8 mouse cellular contexts compared by ENCODE assay signal in the genomic region with DNA sequence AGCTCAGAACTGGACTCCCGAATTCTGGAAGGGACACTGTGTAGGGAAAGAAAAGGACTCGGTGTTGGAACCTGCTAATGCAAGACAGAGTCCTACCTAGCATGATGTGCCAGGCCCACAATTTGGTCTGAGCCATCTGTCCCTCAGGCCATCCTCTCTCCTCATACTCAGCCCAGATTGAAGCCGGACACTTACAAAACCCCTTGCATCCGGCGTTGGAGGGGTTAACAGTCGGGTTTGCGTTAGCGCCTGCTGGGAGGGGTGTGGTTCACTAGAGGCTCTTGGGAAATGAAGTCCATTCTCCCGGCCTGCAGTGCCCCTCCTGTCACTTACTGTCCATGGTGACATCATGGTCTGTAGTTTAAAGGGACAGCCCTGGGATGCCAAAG. TPM values are rescaled to one million over a fixed set of nuclear protein-coding genes. Genes with fewer than 3 reads are reported as not detected.
DNase-seq lines count a peak whose midpoint lies in the region; ATAC-seq and TF ChIP-seq lines count a peak whose summit lies in the region.

No protein-coding gene starts in this region.

- H3K27me3 ChIP-seq in forebrain, embryonic 16.5 days (replicated peaks; ENCODE audit: control insufficient read depth, insufficient read depth, low read length) = no peaks in the 10 kb centered on the region
- no peaks in the 10 kb centered on the region for H3K27me3 ChIP-seq in lung, embryonic 14.5 days (ENCODE audit: insufficient read depth, low read length)
- H3K27me3 ChIP-seq in thymus, adult 2 months (ENCODE audit: control insufficient read depth, insufficient read depth, low read length) = no peaks in the 10 kb centered on the region

- in situ Hi-C loops in ES-E14 (cut with MboI; ENCODE audit: low sequenced_read_pairs in 2 of 2, unreplicated experiment in 2 of 2) = no loop called here

- H3K9ac ChIP-seq in ES-E14 (ENCODE audit: insufficient read depth, low read depth, low read length, poor library complexity, severe bottlenecking) = peak overlapping the region; percentile 76
- H3K9ac ChIP-seq in forebrain, embryonic 16.5 days (replicated peaks; ENCODE audit: low read depth, low read length) = peak overlapping the region; percentile 86
- peak overlapping the region; percentile 60 for H3K9ac ChIP-seq in lung, embryonic 14.5 days

- WGBS in forebrain, embryonic 16.5 days = 0% methylated on average over 9 of the region's 9 CpGs
- 0% methylated on average over 9 of the region's 9 CpGs for WGBS in lung, embryonic 14.5 days
- WGBS in olfactory bulb, adult 2 months = 0% methylated on average over 9 of the region's 9 CpGs
- WGBS in thymus, adult 2 months = under 1% methylated on average over 9 of the region's 9 CpGs

- intact Hi-C loops in heart, postnatal 36 days (cut with DNase I) = loop anchor here (2.0 kb wide), 1 partner anchor 95 kb away; a partner anchor contains a TSS

- no peak for TF ChIP-seq POLR2A in olfactory bulb, adult 2 months (IDR thresholded peaks at IDR 0.05; ENCODE audit: insufficient read depth, low read depth, low read length)
- TF ChIP-seq POLR2A in thymus, adult 2 months (IDR thresholded peaks at IDR 0.05; ENCODE audit: control insufficient read depth, extremely low read depth, insufficient read depth, low read length, poor library complexity) = no peak

- peak overlapping the region; percentile 78 to 80 for H3K4me3 ChIP-seq in ES-E14 (ENCODE audit: insufficient read depth in 1 of 2, low read depth in 1 of 2, low read length in 2 of 2, poor library complexity in 1 of 2, severe bottlenecking in 1 of 2)
- H3K4me3 ChIP-seq in forebrain, embryonic 16.5 days (replicated peaks; ENCODE audit: low read length) = peak overlapping the region; percentile 91
- peak overlapping the region; percentile 89 for H3K4me3 ChIP-seq in layer of hippocampus, adult 2 months
- peak overlapping the region; percentile 66 for H3K4me3 ChIP-seq in lung, embryonic 14.5 days (ENCODE audit: low read depth, low read length)
- peak overlapping the region; percentile 77 for H3K4me3 ChIP-seq in olfactory bulb, adult 2 months (ENCODE audit: insufficient read depth, low read depth, low read length)
- H3K4me3 ChIP-seq in thymus, adult 2 months (ENCODE audit: control insufficient read depth, insufficient read depth, low read length) = peak overlapping the region; percentile 71

- peak; percentile 91 for ATAC-seq in forebrain, embryonic 16.5 days
- peak; percentile 90 for ATAC-seq in lung, embryonic 14.5 days (ENCODE audit: insufficient read depth)

- peak overlapping the region; percentile 72; the same call in 1 of the 2 replicates for H3K27ac ChIP-seq in ES-E14 (ENCODE audit: insufficient read depth, low read depth, low read length, poor library complexity, severe bottlenecking)
- peak overlapping the region; percentile 95 for H3K27ac ChIP-seq in forebrain, embryonic 16.5 days (ENCODE audit: low read length)
- peak overlapping the region; percentile 99 for H3K27ac ChIP-seq in layer of hippocampus, adult 2 months
- peak overlapping the region; percentile 90 for H3K27ac ChIP-seq in lung, embryonic 14.5 days (ENCODE audit: low read depth)
- peak overlapping the region; percentile 99 for H3K27ac ChIP-seq in olfactory bulb, adult 2 months (ENCODE audit: insufficient read depth, low read depth, low read length)
- H3K27ac ChIP-seq in thymus, adult 2 months (ENCODE audit: control insufficient read depth, insufficient read depth, low read length) = peak overlapping the region; percentile 98

- H3K9me3 ChIP-seq in ES-E14 (ENCODE audit: control insufficient read depth, insufficient read depth, low read depth, low read length) = no peaks in the 10 kb centered on the region
- H3K9me3 ChIP-seq in forebrain, embryonic 16.5 days (ENCODE audit: control insufficient read depth, low read length) = no peaks in the 10 kb centered on the region
- H3K9me3 ChIP-seq in lung, embryonic 14.5 days (ENCODE audit: low read depth, low read length) = no peaks in the 10 kb centered on the region

- no peak for TF ChIP-seq CTCF in layer of hippocampus, adult 2 months (conservative IDR thresholded peaks at IDR 0.05)
- no peak for TF ChIP-seq CTCF in lung, embryonic 14.5 days (IDR thresholded peaks at IDR 0.05; ENCODE audit: low read depth)
- TF ChIP-seq CTCF in olfactory bulb, adult 2 months (IDR thresholded peaks at IDR 0.05; ENCODE audit: insufficient read depth, low read depth, low read length) = no peak
- TF ChIP-seq CTCF in thymus, adult 2 months (IDR thresholded peaks at IDR 0.05; ENCODE audit: borderline replicate concordance, control insufficient read depth, extremely low read depth, insufficient read depth, low read length, poor library complexity) = no peak

- peaks cover 10 to 23% of the 10 kb centered on the region in 2 experiments; a peak in 3 of 4 replicates for H3K4me1 ChIP-seq in ES-E14 (ENCODE audit: control insufficient read depth in 2 of 2, insufficient read depth in 2 of 2, low read length in 2 of 2, poor library complexity in 1 of 2)
- H3K4me1 ChIP-seq in forebrain, embryonic 16.5 days (replicated peaks; ENCODE audit: control insufficient read depth, insufficient read depth, low read length) = peaks cover 22% of the 10 kb centered on the region
- peaks cover 10% of the 10 kb centered on the region; the same call in 1 of the 2 replicates for H3K4me1 ChIP-seq in lung, embryonic 14.5 days (ENCODE audit: insufficient read depth)
- peaks cover 25% of the 10 kb centered on the region for H3K4me1 ChIP-seq in olfactory bulb, adult 2 months (ENCODE audit: control insufficient read depth, insufficient read depth, low read length)
- peaks cover 19% of the 10 kb centered on the region for H3K4me1 ChIP-seq in thymus, adult 2 months (replicated peaks; ENCODE audit: control insufficient read depth, insufficient read depth, low read length)

- H3K36me3 ChIP-seq in ES-E14 (ENCODE audit: control insufficient read depth, insufficient read depth, low read length, poor library complexity, severe bottlenecking) = peaks cover 3% of the 10 kb centered on the region; the same call in 1 of the 2 replicates
- peaks cover 2% of the 10 kb centered on the region; the same call in 1 of the 2 replicates for H3K36me3 ChIP-seq in forebrain, embryonic 16.5 days (ENCODE audit: control insufficient read depth, insufficient read depth)
- peaks cover 13% of the 10 kb centered on the region; the same call in 1 of the 2 replicates for H3K36me3 ChIP-seq in lung, embryonic 14.5 days (ENCODE audit: insufficient read depth)
- no peaks in the 10 kb centered on the region for H3K36me3 ChIP-seq in thymus, adult 2 months (ENCODE audit: control insufficient read depth, insufficient read depth, low read length)

- H3K4me2 ChIP-seq in forebrain, embryonic 16.5 days (ENCODE audit: low read length) = peak overlapping the region; percentile 99
- H3K4me2 ChIP-seq in lung, embryonic 14.5 days = peak overlapping the region; percentile 67

- peak; percentile 78 for DNase-seq in ES-E14 (ENCODE audit: low read depth, low spot score)
- peak; percentile 94 to 95 for DNase-seq in cerebellum, adult 18-20 months
- DNase-seq in heart, postnatal 36 days = peak; percentile 87 to 89
- DNase-seq in layer of hippocampus, adult 2 months (ENCODE audit: low spot score in 2 of 2) = peak; percentile 91 to 94
- peak; percentile 96 for DNase-seq in lung, embryonic 14.5 days
- DNase-seq in thymus, adult 2 months = peak; percentile 89

RNA-seq across cellular contexts. Expression of a gene that starts 0.4 kb away (rescaled TPM):
- total RNA-seq in ES-E14 (2012; rRNA removed) = 22.8 and 24.8 TPM in 2 replicates
- 106 and 117 TPM in 2 replicates for polyA plus RNA-seq in forebrain, embryonic 16.5 days (2015; fragmentation: Nextera tagmentation; extraction: Ambion mirVana)
- total RNA-seq in heart, postnatal 36 days (2021) = 10 to 100 TPM; 34.5 to 35.3 TPM
- total RNA-seq in layer of hippocampus, adult 2 months (2021) = 100 to 1,000 TPM; 127 to 137 TPM
- polyA plus RNA-seq in lung, embryonic 14.5 days (2014; fragmentation: Nextera tagmentation; extraction: Ambion mirVana) = 16.4 and 19.3 TPM in 2 replicates
- not detected in 2 replicates for polyA plus RNA-seq in olfactory bulb, adult 2 months (2012; ENCODE audit: insufficient read depth, insufficient read length, low replicate concordance, missing spikeins)
- polyA plus RNA-seq in thymus, adult 2 months (2012; rRNA removed) = 54.6 and 56.1 TPM in 2 replicates

RNA-seq across cellular contexts. Expression of a gene that starts 5.4 kb away (rescaled TPM):
- total RNA-seq in ES-E14 (2012; rRNA removed) = 31.8 and 45.0 TPM in 2 replicates
- polyA plus RNA-seq in forebrain, embryonic 16.5 days (2015; fragmentation: Nextera tagmentation; extraction: Ambion mirVana) = 11.2 and 13.1 TPM in 2 replicates
- total RNA-seq in heart, postnatal 36 days (2021) = 10 to 100 TPM; 24.5 to 25.9 TPM
- 10 to 100 TPM; 32.5 to 39.0 TPM for total RNA-seq in layer of hippocampus, adult 2 months (2021)
- polyA plus RNA-seq in lung, embryonic 14.5 days (2014; fragmentation: Nextera tagmentation; extraction: Ambion mirVana) = 11.9 and 13.0 TPM in 2 replicates
- polyA plus RNA-seq in olfactory bulb, adult 2 months (2012; ENCODE audit: insufficient read depth, insufficient read length, low replicate concordance, missing spikeins) = not detected in 2 replicates
- 82.4 and 90.3 TPM in 2 replicates for polyA plus RNA-seq in thymus, adult 2 months (2012; rRNA removed)

RNA-seq across cellular contexts. Expression of a gene that starts 9.9 kb away (rescaled TPM):
- total RNA-seq in ES-E14 (2012; rRNA removed) = 3.9 and 5.9 TPM in 2 replicates
- polyA plus RNA-seq in forebrain, embryonic 16.5 days (2015; fragmentation: Nextera tagmentation; extraction: Ambion mirVana) = not detected in 2 replicates
- total RNA-seq in heart, postnatal 36 days (2021) = not detected
- total RNA-seq in layer of hippocampus, adult 2 months (2021) = not detected
- polyA plus RNA-seq in lung, embryonic 14.5 days (2014; fragmentation: Nextera tagmentation; extraction: Ambion mirVana) = 0.54 and 0.78 TPM in 2 replicates
- polyA plus RNA-seq in olfactory bulb, adult 2 months (2012; ENCODE audit: insufficient read depth, insufficient read length, low replicate concordance, missing spikeins) = not detected in 2 replicates
- polyA plus RNA-seq in thymus, adult 2 months (2012; rRNA removed) = 5.2 and 8.9 TPM in 2 replicates

RNA-seq across cellular contexts. Expression of a gene that starts 40.5 kb away (rescaled TPM):
- total RNA-seq in ES-E14 (2012; rRNA removed) = 133 and 162 TPM in 2 replicates
- 105 and 106 TPM in 2 replicates for polyA plus RNA-seq in forebrain, embryonic 16.5 days (2015; fragmentation: Nextera tagmentation; extraction: Ambion mirVana)
- total RNA-seq in heart, postnatal 36 days (2021) = 100 to 1,000 TPM; 105 to 151 TPM
- 10 to 100 TPM; 80.2 to 82.3 TPM for total RNA-seq in layer of hippocampus, adult 2 months (2021)
- 50.3 and 53.2 TPM in 2 replicates for polyA plus RNA-seq in lung, embryonic 14.5 days (2014; fragmentation: Nextera tagmentation; extraction: Ambion mirVana)
- polyA plus RNA-seq in olfactory bulb, adult 2 months (2012; ENCODE audit: insufficient read depth, insufficient read length, low replicate concordance, missing spikeins) = not detected in 2 replicates
- polyA plus RNA-seq in thymus, adult 2 months (2012; rRNA removed) = 141 and 159 TPM in 2 replicates

RNA-seq across cellular contexts. Expression of a gene that starts 51.9 kb away (rescaled TPM):
- total RNA-seq in ES-E14 (2012; rRNA removed) = 0.63 and 1.6 TPM in 2 replicates
- polyA plus RNA-seq in forebrain, embryonic 16.5 days (2015; fragmentation: Nextera tagmentation; extraction: Ambion mirVana) = not detected in 2 replicates
- not detected for total RNA-seq in heart, postnatal 36 days (2021)
- total RNA-seq in layer of hippocampus, adult 2 months (2021) = not detected
- polyA plus RNA-seq in lung, embryonic 14.5 days (2014; fragmentation: Nextera tagmentation; extraction: Ambion mirVana) = not detected in 2 replicates
- not detected in 2 replicates for polyA plus RNA-seq in olfactory bulb, adult 2 months (2012; ENCODE audit: insufficient read depth, insufficient read length, low replicate concordance, missing spikeins)
- 0.23 and 0.57 TPM in 2 replicates for polyA plus RNA-seq in thymus, adult 2 months (2012; rRNA removed)

Comparison
In these comparisons a context has a peak if more than half of its experiments do, and no peak if none do; other contexts are left out.
1. Peak in every context shown above with its lines: DNase-seq, ATAC-seq, H3K4me3 ChIP-seq and H3K27ac ChIP-seq.
2. RNA of a gene that starts 0.4 kb away (polyA plus RNA-seq): 106 to 117 TPM in forebrain, embryonic 16.5 days, 54.6 to 56.1 TPM in thymus, adult 2 months and 16.4 to 19.3 TPM in lung, embryonic 14.5 days; not detected in olfactory bulb, adult 2 months; every median in the first group is over 10 times any median in the second.